In genomic region chr15:98933833-98934216, GRCm38 (mm10) we compare ENCODE assay signal across 8 mouse cellular contexts. TPM values are rescaled to one million over a fixed set of nuclear protein-coding genes. Genes with fewer than 3 reads are reported as not detected.
DNase-seq lines count a peak whose midpoint lies in the region; ATAC-seq and TF ChIP-seq lines count a peak whose summit lies in the region.

No protein-coding gene starts in this region.

- no peak for TF ChIP-seq CTCF in cortical plate, adult 2 months (IDR thresholded peaks at IDR 0.05; ENCODE audit: extremely low read depth, insufficient read depth, low read length)

- no peak; the same call in 1 of the 2 replicates for TF ChIP-seq POLR2A in cortical plate, adult 2 months (IDR thresholded peaks at IDR 0.05; ENCODE audit: extremely low read depth, insufficient read depth, low read length)

- peak; percentile 99 for DNase-seq in adipocyte (ENCODE audit: low spot score)
- peak; percentile 87 to 92 for DNase-seq in gastrocnemius, adult 8-10 months (ENCODE audit: low spot score in 2 of 2)
- DNase-seq in induced T-regulatory cell, adult 2 months (ENCODE audit: low read depth): peak; percentile 98
- DNase-seq in left cerebral cortex, adult 8-10 months (ENCODE audit: low spot score in 2 of 2): peak; percentile 84 to 94
- DNase-seq in right cerebral cortex, adult 18-20 months: peak; percentile 96
- DNase-seq in urinary bladder, adult 2 months (ENCODE audit: low spot score): peak; percentile 79

- peak overlapping the region; percentile 73 for H3K4me3 ChIP-seq in cortical plate, adult 2 months (ENCODE audit: insufficient read depth, low read length)

- ATAC-seq in megakaryocyte, adult 5-6 weeks (ENCODE audit: poor library complexity, severe bottlenecking): peak; percentile 63

- H3K27ac ChIP-seq in cortical plate, adult 2 months (ENCODE audit: insufficient read depth, low read length): peak overlapping the region; percentile 89

- peaks cover 2% of the 10 kb centered on the region; the same call in 1 of the 2 replicates for H3K4me1 ChIP-seq in cortical plate, adult 2 months (ENCODE audit: control insufficient read depth, insufficient read depth, low read length)

RNA-seq across cellular contexts. Expression of gene Tuba1b, which starts 0.5 kb away (rescaled TPM):
- 1,160 and 1,231 TPM in 2 replicates for polyA plus RNA-seq in cortical plate, adult 2 months (2012; rRNA removed)
- total RNA-seq in gastrocnemius, adult 8-10 months (2022): 10 to 100 TPM; 12.6 to 24.6 (median 20.3) TPM
- 100 to 1,000 TPM; 560 to 600 (median 569) TPM for total RNA-seq in left cerebral cortex, adult 8-10 months (2022)
- 2,048 and 2,084 TPM in 2 replicates for total RNA-seq in megakaryocyte, adult 5-6 weeks (2015)
- 628 and 646 TPM in 2 replicates for total RNA-seq in megakaryocyte, adult 5-6 weeks (2017)
- 677 and 758 TPM in 2 replicates for polyA plus RNA-seq in urinary bladder, adult 2 months (2012; rRNA removed)

RNA-seq across cellular contexts. Expression of gene Lmbr1l, which starts 15.8 kb away (rescaled TPM):
- 24.7 and 27.1 TPM in 2 replicates for polyA plus RNA-seq in cortical plate, adult 2 months (2012; rRNA removed)
- total RNA-seq in gastrocnemius, adult 8-10 months (2022): 1 to 10 TPM; 3.7 to 5.0 (median 4.2) TPM
- 10 to 100 TPM; 13.7 to 17.9 (median 14.7) TPM for total RNA-seq in left cerebral cortex, adult 8-10 months (2022)
- 10.7 and 11.1 TPM in 2 replicates for total RNA-seq in megakaryocyte, adult 5-6 weeks (2015)
- 11.1 and 28.8 TPM in 2 replicates for total RNA-seq in megakaryocyte, adult 5-6 weeks (2017)
- polyA plus RNA-seq in urinary bladder, adult 2 months (2012; rRNA removed): 32.8 and 43.4 TPM in 2 replicates

RNA-seq across cellular contexts. Expression of gene Gm49450, which starts 19.5 kb away (rescaled TPM):
- 0.35 and 0.55 TPM in 2 replicates for polyA plus RNA-seq in cortical plate, adult 2 months (2012; rRNA removed)
- total RNA-seq in gastrocnemius, adult 8-10 months (2022): not detected
- total RNA-seq in left cerebral cortex, adult 8-10 months (2022): not detected
- 0.25 and 0.64 TPM in 2 replicates for total RNA-seq in megakaryocyte, adult 5-6 weeks (2015)
- not detected in 2 replicates for total RNA-seq in megakaryocyte, adult 5-6 weeks (2017)
- polyA plus RNA-seq in urinary bladder, adult 2 months (2012; rRNA removed): 0.30 and 0.38 TPM in 2 replicates

RNA-seq across cellular contexts. Expression of gene Tuba1a, which starts 19.7 kb away (rescaled TPM):
- polyA plus RNA-seq in cortical plate, adult 2 months (2012; rRNA removed): 1,321 and 1,512 TPM in 2 replicates
- total RNA-seq in gastrocnemius, adult 8-10 months (2022): 10 to 100 TPM; 12.6 to 24.0 (median 18.4) TPM
- 100 to 1,000 TPM; 904 to 960 (median 945) TPM for total RNA-seq in left cerebral cortex, adult 8-10 months (2022)
- total RNA-seq in megakaryocyte, adult 5-6 weeks (2015): 118 and 120 TPM in 2 replicates
- total RNA-seq in megakaryocyte, adult 5-6 weeks (2017): 64.2 and 66.5 TPM in 2 replicates
- polyA plus RNA-seq in urinary bladder, adult 2 months (2012; rRNA removed): 279 and 332 TPM in 2 replicates

RNA-seq across cellular contexts. Expression of gene Dhh, which starts 35.5 kb away (rescaled TPM):
- 0.25 and 0.28 TPM in 2 replicates for polyA plus RNA-seq in cortical plate, adult 2 months (2012; rRNA removed)
- 1 to 10 TPM in 1 of 4 experiments, under 1 TPM in 3; 0.19 to 1.0 (median 0.49) TPM for total RNA-seq in gastrocnemius, adult 8-10 months (2022)
- total RNA-seq in left cerebral cortex, adult 8-10 months (2022): under 1 TPM in 3 of 4 experiments, not detected in 1; 0.12 to 0.39 (median 0.13) TPM
- total RNA-seq in megakaryocyte, adult 5-6 weeks (2015): not detected in 2 replicates
- not detected in 2 replicates for total RNA-seq in megakaryocyte, adult 5-6 weeks (2017)
- polyA plus RNA-seq in urinary bladder, adult 2 months (2012; rRNA removed): 1.7 and 1.9 TPM in 2 replicates

Comparison
In these comparisons a context has a peak if more than half of its experiments do, and no peak if none do; other contexts are left out.
1. Peak in every context shown above with its lines: DNase-seq, ATAC-seq, H3K4me3 ChIP-seq and H3K27ac ChIP-seq.
2. RNA of gene Tuba1b, which starts 0.5 kb away (total RNA-seq): 628 to 2,084 TPM in megakaryocyte, adult 5-6 weeks and 560 to 600 TPM in left cerebral cortex, adult 8-10 months; 12.6 to 24.6 TPM in gastrocnemius, adult 8-10 months; every median in the first group is over 10 times any median in the second.